Mouse (Mus musculus): ENCODE data around the gene Ttll1. TPM values are rescaled to one million over a fixed set of nuclear protein-coding genes. Genes with fewer than 3 reads are reported as not detected.

Ttll1 gene
- total and polyA plus RNA-seq, 3 experiments = 2.5 to 9.9 (median 4.9) TPM

DNA sequence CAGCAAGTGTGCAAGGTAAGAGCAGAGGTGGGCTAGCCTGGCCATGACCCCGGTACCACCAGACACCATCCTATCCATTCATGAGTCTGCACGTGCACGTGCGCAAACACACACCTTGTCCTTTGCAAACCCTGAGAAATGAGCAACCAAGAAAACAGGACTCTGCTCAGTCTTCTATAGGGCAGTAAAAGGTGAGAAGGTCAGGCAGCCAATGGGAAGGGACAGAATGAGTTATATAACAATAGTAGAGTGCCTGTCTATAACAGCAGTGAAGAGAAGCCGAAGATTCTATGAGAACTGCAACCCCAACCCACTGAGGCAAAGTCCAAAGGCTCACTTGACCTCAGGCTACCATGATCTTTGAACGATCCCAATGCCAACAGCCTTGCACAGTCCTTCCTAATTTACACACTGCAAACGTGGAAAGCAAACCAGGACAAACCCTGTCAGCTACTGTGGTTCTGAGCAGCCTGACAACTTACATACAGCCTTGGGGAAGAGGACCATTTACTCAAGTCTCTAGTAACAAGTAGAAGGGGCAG, 58.4 kb downstream of the Ttll1 start:
- Histone ChIP-seq H3K27me3 (replicated peaks) (no peaks in the 10 kb centered on the region), H3K36me3 (replicated peaks in 1 of 2; ENCODE audit: control insufficient read depth in 1 of 2, insufficient read depth in 1 of 2, low read length in 1 of 2) (peaks cover 0 to 28% of the 10 kb centered on the region in 2 experiments), H3K27ac (ENCODE audit: insufficient read depth, low read depth) (no peak overlapping the region), H3K9ac (ENCODE audit: insufficient read depth, low read depth) (no peak overlapping the region), H3K4me1 (ENCODE audit: control insufficient read depth in 1 of 2, insufficient read depth in 2 of 2) (peaks cover 26 to 96% of the 10 kb centered on the region in 2 experiments), H3K79me2 (replicated peaks; ENCODE audit: control insufficient read depth, extremely low read depth, insufficient read depth, poor library complexity, severe bottlenecking) (peaks cover 41% of the 10 kb centered on the region), H3K4me3 (replicated peaks in 1 of 3; ENCODE audit: low read depth in 2 of 3, low read length in 2 of 3, poor library complexity in 1 of 3) (no peak overlapping the region), H3K4me2 (ENCODE audit: insufficient read depth, low read depth, poor library complexity, severe bottlenecking) (no peak overlapping the region), H3K9me3 (replicated peaks; ENCODE audit: low read length) (no peaks in the 10 kb centered on the region)
- no peak for DNase-seq (ENCODE audit: extremely low read depth)
- no peak for TF ChIP-seq TCF12 (IDR thresholded peaks at IDR 0.05; ENCODE audit: low read depth, low read length)
- no peak for TF ChIP-seq SIN3A (IDR thresholded peaks at IDR 0.05; ENCODE audit: low read length)
- TF ChIP-seq ETS1 (conservative IDR thresholded peaks at IDR 0.05; ENCODE audit: low read depth, low read length) = no peak
- TF ChIP-seq CHD2 (IDR thresholded peaks at IDR 0.05; ENCODE audit: low read length) = no peak
- TF ChIP-seq KAT2A (IDR thresholded peaks at IDR 0.05; ENCODE audit: insufficient replicate concordance, low read length) = no peak
- TF ChIP-seq POLR2AphosphoS2 (IDR thresholded peaks at IDR 0.05; ENCODE audit: low read depth, low read length) = no peak
- TF ChIP-seq PAX5 (IDR thresholded peaks at IDR 0.05; ENCODE audit: low read length) = no peak
- TF ChIP-seq ZNF384 (IDR thresholded peaks at IDR 0.05; ENCODE audit: low read depth, low read length) = no peak
- in situ Hi-C loops (cut with MboI; ENCODE audit: low pct_ligation_motif_present, low pct_unique_long_range_greater_than_20kb, low sequenced_read_pairs) = no loop called here
- dilution Hi-C loops (cut with MboI; ENCODE audit: extremely low pct_ligation_motif_present, extremely low pct_unique_long_range_greater_than_20kb, low sequenced_read_pairs) = no loop called here

DNA sequence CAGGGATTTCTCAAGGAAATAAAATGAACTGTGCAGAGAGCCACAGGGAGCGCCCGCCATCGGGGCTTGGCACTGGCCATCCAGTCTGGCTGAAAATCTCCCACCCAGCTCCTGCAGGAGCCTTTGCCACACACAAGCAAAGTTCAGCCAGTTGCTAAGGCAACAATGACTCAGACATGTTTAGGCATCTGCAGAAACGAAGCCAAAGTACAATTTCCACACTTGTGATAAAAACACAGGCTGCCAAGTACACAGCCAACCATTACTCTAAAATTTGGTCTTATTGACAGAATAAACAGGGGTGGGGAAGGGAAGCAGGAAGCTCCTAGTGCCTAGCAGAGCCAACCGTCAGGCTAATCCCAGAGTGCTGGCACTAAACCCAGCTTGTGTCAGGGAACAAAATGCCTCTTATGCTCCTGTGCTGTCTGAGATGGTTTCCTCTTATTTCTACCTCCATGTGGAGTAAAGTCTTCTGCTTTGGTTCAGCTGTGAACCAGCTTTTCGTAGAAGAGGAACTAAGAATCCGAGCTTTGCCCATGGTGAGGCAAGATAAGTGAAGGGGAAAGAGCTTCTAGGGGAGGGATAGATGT, 59.0 kb downstream of the Ttll1 start:
- no peak overlapping the region for H3K4me2 ChIP-seq (ENCODE audit: insufficient read depth, low read depth, poor library complexity, severe bottlenecking)

GRCm38 (mm10) chr15:83450007-83450406, 60.7 kb downstream of the Ttll1 start:
- peaks cover 0 to 30% of the 10 kb centered on the region in 2 experiments for H3K36me3 ChIP-seq (replicated peaks in 1 of 2; ENCODE audit: control insufficient read depth in 1 of 2, insufficient read depth in 1 of 2, low read length in 1 of 2)
- H3K79me2 ChIP-seq (replicated peaks; ENCODE audit: control insufficient read depth, extremely low read depth, insufficient read depth, poor library complexity, severe bottlenecking) = peaks cover 35% of the 10 kb centered on the region
- H3K27ac ChIP-seq (ENCODE audit: insufficient read depth, low read depth) = no peak overlapping the region
- in situ Hi-C loops (cut with MboI; ENCODE audit: low pct_ligation_motif_present, low pct_unique_long_range_greater_than_20kb, low sequenced_read_pairs) (no loop called here), dilution Hi-C loops (cut with MboI; ENCODE audit: extremely low pct_ligation_motif_present, extremely low pct_unique_long_range_greater_than_20kb, low sequenced_read_pairs) (no loop called here)
- H3K27me3 ChIP-seq (replicated peaks) = no peaks in the 10 kb centered on the region
- no peak overlapping the region for H3K4me2 ChIP-seq (ENCODE audit: insufficient read depth, low read depth, poor library complexity, severe bottlenecking)
- H3K4me3 ChIP-seq (replicated peaks in 1 of 3; ENCODE audit: low read depth in 2 of 3, low read length in 2 of 3, poor library complexity in 1 of 3) = no peak overlapping the region
- no peaks in the 10 kb centered on the region for H3K9me3 ChIP-seq (replicated peaks; ENCODE audit: low read length)
- no peak for DNase-seq (ENCODE audit: extremely low read depth)
- TF ChIP-seq TBP (conservative IDR thresholded peaks at IDR 0.05; ENCODE audit: low read depth, low read length) = no peak
- TF ChIP-seq RAD21 (IDR thresholded peaks at IDR 0.05; ENCODE audit: low read depth, low read length) = no peak
- no peak for TF ChIP-seq KAT2A (IDR thresholded peaks at IDR 0.05; ENCODE audit: insufficient replicate concordance, low read length)
- no peak for TF ChIP-seq RCOR1 (conservative IDR thresholded peaks at IDR 0.05; ENCODE audit: low read depth, low read length)
- no peak for TF ChIP-seq ELF1 (IDR thresholded peaks at IDR 0.05; ENCODE audit: low read depth, low read length)
- no peak for TF ChIP-seq NRF1 (IDR thresholded peaks at IDR 0.05; ENCODE audit: low read depth, low read length)
- TF ChIP-seq NELFE (IDR thresholded peaks at IDR 0.05; ENCODE audit: low read depth, low read length) = no peak
- no peak for TF ChIP-seq ZC3H11A (IDR thresholded peaks at IDR 0.05; ENCODE audit: low read depth, low read length)
- TF ChIP-seq POLR2AphosphoS2 (IDR thresholded peaks at IDR 0.05; ENCODE audit: low read depth, low read length) = no peak
- TF ChIP-seq USF1 (IDR thresholded peaks at IDR 0.05; ENCODE audit: low read depth, low read length) = no peak
- no peak for TF ChIP-seq ZNF384 (IDR thresholded peaks at IDR 0.05; ENCODE audit: low read depth, low read length)
- no peak for TF ChIP-seq JUN (IDR thresholded peaks at IDR 0.05; ENCODE audit: insufficient read depth, low read depth, low read length)
- no peak for TF ChIP-seq MAFK (IDR thresholded peaks at IDR 0.05; ENCODE audit: insufficient replicate concordance, low read length)
- no peak for TF ChIP-seq BHLHE40 (IDR thresholded peaks at IDR 0.05; ENCODE audit: low read depth, low read length)
- TF ChIP-seq ETS1 (conservative IDR thresholded peaks at IDR 0.05; ENCODE audit: low read depth, low read length) = no peak
- peaks cover 24 to 98% of the 10 kb centered on the region in 2 experiments for H3K4me1 ChIP-seq (ENCODE audit: control insufficient read depth in 1 of 2, insufficient read depth in 2 of 2)
- H3K9ac ChIP-seq (ENCODE audit: insufficient read depth, low read depth) = no peak overlapping the region

More for the DNA sequence above, 59.0 kb downstream of the Ttll1 start:
- Histone ChIP-seq H3K9ac (ENCODE audit: insufficient read depth, low read depth) (no peak overlapping the region), H3K9me3 (replicated peaks; ENCODE audit: low read length) (no peaks in the 10 kb centered on the region), H3K27ac (ENCODE audit: insufficient read depth, low read depth) (no peak overlapping the region), H3K79me2 (replicated peaks; ENCODE audit: control insufficient read depth, extremely low read depth, insufficient read depth, poor library complexity, severe bottlenecking) (peaks cover 36% of the 10 kb centered on the region), H3K4me1 (ENCODE audit: control insufficient read depth in 1 of 2, insufficient read depth in 2 of 2) (peaks cover 26 to 96% of the 10 kb centered on the region in 2 experiments), H3K4me3 (replicated peaks in 1 of 3; ENCODE audit: low read depth in 2 of 3, low read length in 2 of 3, poor library complexity in 1 of 3) (no peak overlapping the region), H3K36me3 (replicated peaks in 1 of 2; ENCODE audit: control insufficient read depth in 1 of 2, insufficient read depth in 1 of 2, low read length in 1 of 2) (peaks cover 0 to 25% of the 10 kb centered on the region in 2 experiments), H3K27me3 (replicated peaks) (no peaks in the 10 kb centered on the region)
- no peak for DNase-seq (ENCODE audit: extremely low read depth)
- in situ Hi-C loops (cut with MboI; ENCODE audit: low pct_ligation_motif_present, low pct_unique_long_range_greater_than_20kb, low sequenced_read_pairs) (no loop called here), dilution Hi-C loops (cut with MboI; ENCODE audit: extremely low pct_ligation_motif_present, extremely low pct_unique_long_range_greater_than_20kb, low sequenced_read_pairs) (no loop called here)
- no peak for TF ChIP-seq UBTF (IDR thresholded peaks at IDR 0.05; ENCODE audit: low read depth, low read length)
- TF ChIP-seq PAX5 (IDR thresholded peaks at IDR 0.05; ENCODE audit: low read length) = no peak
- TF ChIP-seq TCF12 (IDR thresholded peaks at IDR 0.05; ENCODE audit: low read depth, low read length) = no peak
- TF ChIP-seq HCFC1 (IDR thresholded peaks at IDR 0.05; ENCODE audit: low read depth, low read length) = no peak
- no peak for TF ChIP-seq MXI1 (IDR thresholded peaks at IDR 0.05; ENCODE audit: low read depth, low read length)
- TF ChIP-seq ZNF384 (IDR thresholded peaks at IDR 0.05; ENCODE audit: low read depth, low read length) = no peak
- no peak for TF ChIP-seq MAX (IDR thresholded peaks at IDR 0.05; ENCODE audit: low read length)
- TF ChIP-seq RAD21 (IDR thresholded peaks at IDR 0.05; ENCODE audit: low read depth, low read length) = no peak
- TF ChIP-seq CHD1 (IDR thresholded peaks at IDR 0.05; ENCODE audit: low read depth, low read length) = no peak
- TF ChIP-seq JUN (IDR thresholded peaks at IDR 0.05; ENCODE audit: insufficient read depth, low read depth, low read length) = no peak
- TF ChIP-seq TBP (conservative IDR thresholded peaks at IDR 0.05; ENCODE audit: low read depth, low read length) = no peak
- TF ChIP-seq ZKSCAN1 (IDR thresholded peaks at IDR 0.05; ENCODE audit: borderline replicate concordance, low read depth, low read length) = no peak
